Mouse (Mus musculus) liver, embryonic 16.5 days (tissue): ENCODE measurements around the gene Myh10. TPM values are rescaled to one million over a fixed set of nuclear protein-coding genes. Genes with fewer than 3 reads are reported as not detected.

ENCODE experiments used
- ATAC-seq: fragments of 200-750 bp; cut with Nextera tagmentation; 2 replicates; pipeline ENCODE4 v1.8.0; 2017; ENCODE audit warnings: low read depth, mild to moderate bottlenecking, moderate number of reproducible peaks, moderate library complexity
- H3K27ac ChIP-seq: fragments of 300-500 bp; sonication (generic); 2 replicates; pipeline ENCODE4 v1.5.1; 2014; ENCODE audit warnings: mild to moderate bottlenecking, low read length
- H3K27me3 ChIP-seq: fragments of 300-500 bp; sonication (generic); 2 replicates; pipeline ENCODE4 v1.6.1; 2014; ENCODE audit warnings: low read depth, low read length, mixed read lengths; ENCODE audit not compliant: control insufficient read depth, insufficient read depth
- H3K36me3 ChIP-seq: fragments of 300-500 bp; sonication (generic); 2 replicates; pipeline ENCODE4 v1.6.1; 2014; ENCODE audit warnings: mild to moderate bottlenecking; ENCODE audit not compliant: control insufficient read depth, insufficient read depth
- H3K4me1 ChIP-seq: fragments of 300-500 bp; sonication (generic); 2 replicates; pipeline ENCODE4 v1.6.1; 2014; ENCODE audit warnings: low read depth, low read length, mixed read lengths; ENCODE audit not compliant: control insufficient read depth
- H3K4me2 ChIP-seq: fragments of 300-500 bp; sonication (generic); 2 replicates; pipeline ENCODE4 v1.6.1; 2014; ENCODE audit warnings: low read depth, low read length, mixed read lengths
- H3K4me3 ChIP-seq: fragments of 300-500 bp; sonication (generic); 2 replicates; pipeline ENCODE4 v1.5.1; 2014; ENCODE audit warnings: low read depth, mild to moderate bottlenecking, low read length
- H3K9ac ChIP-seq: fragments of 300-500 bp; sonication (generic); 2 replicates; pipeline ENCODE4 v1.6.1; 2014; ENCODE audit warnings: low read depth, low read length
- H3K9me3 ChIP-seq: fragments of 300-500 bp; sonication (generic); replicated peaks from 2 replicates; pipeline ENCODE4 v1.6.1; 2016; ENCODE audit warnings: low read length; ENCODE audit not compliant: control insufficient read depth
- WGBS: fragments of 180-500 bp; shearing (Covaris S2); extraction: QIAGEN DNeasy Blood & Tissue Kit; methylation state at CpG from one replicate; pipeline ENCODE4 v1.1.7; 2014; ENCODE audit not compliant: insufficient replicate concordance; 5-methylcytosine and 5-hydroxymethylcytosine counted together
- polyA plus RNA-seq: library from polyadenylated mRNA; unstranded; fragments of >200 nt; fragmentation: Nextera tagmentation; extraction: Ambion mirVana; gene quantifications from 2 replicates; pipeline ENCODE4 v1.2.1, GENCODE M21; 2015

Myh10 gene
- polyA plus RNA-seq, 1 experiment from 2014 or later: 13.6 TPM

DNA sequence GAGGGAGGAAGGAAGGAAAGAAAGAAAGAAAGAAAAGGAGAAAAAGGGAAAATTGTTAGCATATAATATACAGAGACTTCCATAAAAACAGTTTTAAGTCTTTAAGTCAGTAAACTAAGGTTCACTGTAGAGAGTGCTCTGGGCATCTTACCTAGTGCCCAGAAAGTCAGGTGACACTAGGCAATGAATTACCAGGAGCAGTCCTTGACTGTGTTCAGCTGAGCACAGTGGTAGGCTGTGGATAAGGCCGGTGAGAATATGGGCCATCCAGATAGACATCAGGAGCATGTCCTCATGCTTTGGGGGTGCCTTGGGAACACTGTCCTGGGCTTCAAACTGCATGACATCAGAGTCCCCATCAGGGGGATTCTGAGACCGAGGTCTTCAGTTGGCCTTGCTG is 58.8 kb downstream of the Myh10 start:
- H3K27me3 ChIP-seq: no peaks in the 10 kb centered on the region
- no peaks in the 10 kb centered on the region for H3K36me3 ChIP-seq
- H3K4me2 ChIP-seq: no peak overlapping the region
- ATAC-seq: no peak
- no peak overlapping the region for H3K9ac ChIP-seq
- no peak overlapping the region for H3K4me3 ChIP-seq
- no peaks in the 10 kb centered on the region for H3K9me3 ChIP-seq
- no peak overlapping the region for H3K27ac ChIP-seq
- no peaks in the 10 kb centered on the region for H3K4me1 ChIP-seq
- 58% methylated on average over 2 of the region's 2 CpGs for WGBS

DNA sequence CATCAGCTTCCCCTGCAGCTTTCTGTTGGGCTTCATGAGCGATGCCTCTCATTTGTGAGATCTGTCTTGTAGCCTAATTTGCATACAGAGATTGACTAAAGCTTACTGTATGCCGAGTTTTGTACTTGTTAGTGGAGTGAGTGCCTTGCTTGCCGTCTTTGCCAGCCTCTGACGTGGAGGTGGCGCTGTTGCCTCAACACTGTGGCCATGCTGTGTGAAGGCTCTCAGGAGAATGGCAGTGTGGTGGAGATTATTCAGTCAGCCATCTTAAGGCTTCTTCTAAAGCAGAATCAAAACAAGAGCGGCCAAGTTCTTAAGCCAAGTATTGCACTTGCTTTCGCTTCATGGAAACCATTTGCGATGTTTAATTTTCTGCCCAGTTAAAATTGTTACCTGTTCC is 59.6 kb downstream of the Myh10 start:
- no peaks in the 10 kb centered on the region for H3K4me1 ChIP-seq
- H3K9ac ChIP-seq: no peak overlapping the region
- H3K9me3 ChIP-seq: no peaks in the 10 kb centered on the region
- no peaks in the 10 kb centered on the region for H3K36me3 ChIP-seq
- H3K27ac ChIP-seq: no peak overlapping the region
- H3K4me2 ChIP-seq: no peak overlapping the region
- ATAC-seq: no peak
- H3K27me3 ChIP-seq: no peaks in the 10 kb centered on the region
- 69% methylated on average over 8 of the region's 8 CpGs for WGBS
- no peak overlapping the region for H3K4me3 ChIP-seq

DNA sequence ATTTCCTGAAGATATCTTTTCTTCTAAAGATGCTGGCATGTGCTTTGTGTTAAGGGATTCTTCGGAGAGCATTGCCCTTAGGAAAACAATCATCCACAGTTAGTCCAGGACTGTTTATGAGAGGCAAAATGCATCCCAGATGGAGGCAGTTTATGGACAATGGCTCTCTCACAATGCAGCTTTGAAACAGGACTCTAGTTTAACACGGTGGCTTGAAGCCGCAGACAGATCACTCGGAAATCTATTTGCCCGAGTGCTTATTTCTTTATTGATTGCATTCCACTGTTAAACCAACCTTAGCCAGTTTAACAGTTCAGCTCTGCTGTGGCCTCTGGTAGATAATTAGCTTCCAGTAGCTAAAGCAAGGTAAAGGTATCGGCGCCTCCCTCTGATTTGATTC is 62.9 kb downstream of the Myh10 start:
- no peak overlapping the region for H3K27ac ChIP-seq
- no peaks in the 10 kb centered on the region for H3K27me3 ChIP-seq
- H3K9me3 ChIP-seq: no peaks in the 10 kb centered on the region
- H3K4me2 ChIP-seq: no peak overlapping the region
- no peak overlapping the region for H3K4me3 ChIP-seq
- no peak overlapping the region for H3K9ac ChIP-seq
- no peaks in the 10 kb centered on the region for H3K36me3 ChIP-seq
- 67% methylated on average over 7 of the region's 7 CpGs for WGBS
- H3K4me1 ChIP-seq: peaks cover 9% of the 10 kb centered on the region
- ATAC-seq: no peak

- Histone ChIP-seq H3K27ac (no peak overlapping the region), H3K27me3 (no peaks in the 10 kb centered on the region), H3K9ac (no peak overlapping the region), H3K4me3 (no peak overlapping the region), H3K4me2 (no peak overlapping the region), H3K36me3 (no peaks in the 10 kb centered on the region), H3K9me3 (no peaks in the 10 kb centered on the region), H3K4me1 (peaks cover 16% of the 10 kb centered on the region)
- 57% methylated on average over 11 of the region's 11 CpGs for WGBS
- ATAC-seq: peak; percentile 50; the same call in 1 of the 2 replicates
Observed at GRCm38 (mm10) chr11:68756456-68757348, 65.3 kb downstream of the Myh10 start.

DNA sequence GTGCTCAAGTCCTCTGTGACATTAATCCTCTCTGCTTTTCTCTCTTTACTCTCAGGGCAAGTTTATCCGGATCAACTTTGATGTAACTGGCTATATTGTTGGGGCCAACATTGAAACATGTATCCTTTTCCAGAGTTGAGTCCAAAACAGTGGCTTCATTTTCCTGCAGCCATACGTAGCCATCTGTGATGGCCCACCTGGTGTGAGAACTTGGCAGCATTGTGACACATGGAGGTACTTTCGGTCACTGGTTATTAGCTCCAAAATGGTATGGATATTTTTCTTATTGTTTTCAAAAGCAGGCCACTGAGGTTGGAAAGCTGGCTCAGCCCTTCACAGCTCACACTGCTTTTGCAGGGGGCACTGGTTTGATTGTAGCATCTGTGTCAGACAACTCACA is 68.3 kb downstream of the Myh10 start:
- peaks cover 3% of the 10 kb centered on the region; the same call in 1 of the 2 replicates for H3K36me3 ChIP-seq
- H3K9ac ChIP-seq: no peak overlapping the region
- WGBS: 83% methylated on average over 3 of the region's 3 CpGs
- H3K27ac ChIP-seq: no peak overlapping the region
- H3K27me3 ChIP-seq: no peaks in the 10 kb centered on the region
- no peak overlapping the region for H3K4me3 ChIP-seq
- H3K4me1 ChIP-seq: peaks cover 16% of the 10 kb centered on the region
- H3K4me2 ChIP-seq: no peak overlapping the region
- H3K9me3 ChIP-seq: no peaks in the 10 kb centered on the region
- no peak for ATAC-seq

- Histone ChIP-seq H3K4me2 (no peak overlapping the region), H3K4me3 (no peak overlapping the region), H3K27ac (no peak overlapping the region), H3K36me3 (peaks cover 6% of the 10 kb centered on the region; the same call in 1 of the 2 replicates), H3K4me1 (peaks cover 15% of the 10 kb centered on the region), H3K9ac (no peak overlapping the region), H3K27me3 (no peaks in the 10 kb centered on the region), H3K9me3 (no peaks in the 10 kb centered on the region)
- no peak for ATAC-seq
- WGBS: 70% methylated on average over 4 of the region's 4 CpGs
Observed at GRCm38 (mm10) chr11:68761155-68761554, 69.8 kb downstream of the Myh10 start.

DNA sequence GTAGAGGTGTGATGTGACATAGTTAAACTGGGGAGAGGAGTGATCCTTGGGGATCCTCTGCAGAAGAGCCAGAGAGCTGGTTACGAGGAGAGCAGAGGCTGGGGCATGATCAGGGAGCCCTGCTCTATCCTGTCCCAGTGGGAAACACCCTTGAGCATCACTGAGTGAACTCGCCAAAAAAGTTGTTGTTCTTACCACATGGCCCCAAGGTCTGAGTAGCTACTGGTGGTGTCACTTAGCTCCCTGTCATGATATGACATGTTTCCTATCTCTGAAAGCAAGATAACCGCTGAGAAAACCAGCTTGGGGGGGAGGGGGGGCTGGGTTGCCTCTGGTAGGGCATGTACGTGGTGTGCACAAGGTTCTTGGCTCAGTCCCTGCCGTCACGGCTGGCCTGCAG is 70.3 kb downstream of the Myh10 start:
- H3K4me2 ChIP-seq: no peak overlapping the region
- H3K9me3 ChIP-seq: no peaks in the 10 kb centered on the region
- H3K4me1 ChIP-seq: peaks cover 11% of the 10 kb centered on the region
- H3K4me3 ChIP-seq: no peak overlapping the region
- H3K9ac ChIP-seq: no peak overlapping the region
- WGBS: 48% methylated on average over 6 of the region's 6 CpGs
- no peaks in the 10 kb centered on the region for H3K27me3 ChIP-seq
- no peak overlapping the region for H3K27ac ChIP-seq
- H3K36me3 ChIP-seq: peaks cover 9% of the 10 kb centered on the region; the same call in 1 of the 2 replicates
- ATAC-seq: peak; percentile 35

DNA sequence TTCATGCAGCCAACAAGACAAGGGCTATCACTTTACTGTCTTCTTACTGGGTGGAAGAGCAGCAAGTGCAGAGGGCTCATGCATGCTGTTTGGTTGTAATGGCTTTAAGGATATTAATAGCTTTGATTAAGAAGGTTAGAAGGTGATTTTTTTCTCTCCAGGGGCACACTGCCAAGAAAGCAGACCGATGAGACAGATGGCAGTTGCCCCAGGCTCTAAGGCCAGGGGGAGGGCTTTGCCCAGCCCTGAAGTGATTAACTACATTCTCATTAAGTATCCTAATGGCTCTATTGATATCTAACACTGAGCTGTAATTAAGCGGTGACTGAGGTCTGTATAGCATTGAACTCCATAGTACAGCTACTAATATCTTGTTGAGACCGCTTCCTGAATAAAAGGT is 73.3 kb downstream of the Myh10 start:
- H3K9me3 ChIP-seq: no peaks in the 10 kb centered on the region
- no peak overlapping the region for H3K4me2 ChIP-seq
- H3K4me1 ChIP-seq: peaks cover 26% of the 10 kb centered on the region
- 77% methylated on average over 3 of the region's 3 CpGs for WGBS
- no peaks in the 10 kb centered on the region for H3K27me3 ChIP-seq
- H3K36me3 ChIP-seq: peaks cover 11% of the 10 kb centered on the region; the same call in 1 of the 2 replicates
- no peak for ATAC-seq
- H3K9ac ChIP-seq: no peak overlapping the region
- H3K4me3 ChIP-seq: no peak overlapping the region
- H3K27ac ChIP-seq: no peak overlapping the region

DNA sequence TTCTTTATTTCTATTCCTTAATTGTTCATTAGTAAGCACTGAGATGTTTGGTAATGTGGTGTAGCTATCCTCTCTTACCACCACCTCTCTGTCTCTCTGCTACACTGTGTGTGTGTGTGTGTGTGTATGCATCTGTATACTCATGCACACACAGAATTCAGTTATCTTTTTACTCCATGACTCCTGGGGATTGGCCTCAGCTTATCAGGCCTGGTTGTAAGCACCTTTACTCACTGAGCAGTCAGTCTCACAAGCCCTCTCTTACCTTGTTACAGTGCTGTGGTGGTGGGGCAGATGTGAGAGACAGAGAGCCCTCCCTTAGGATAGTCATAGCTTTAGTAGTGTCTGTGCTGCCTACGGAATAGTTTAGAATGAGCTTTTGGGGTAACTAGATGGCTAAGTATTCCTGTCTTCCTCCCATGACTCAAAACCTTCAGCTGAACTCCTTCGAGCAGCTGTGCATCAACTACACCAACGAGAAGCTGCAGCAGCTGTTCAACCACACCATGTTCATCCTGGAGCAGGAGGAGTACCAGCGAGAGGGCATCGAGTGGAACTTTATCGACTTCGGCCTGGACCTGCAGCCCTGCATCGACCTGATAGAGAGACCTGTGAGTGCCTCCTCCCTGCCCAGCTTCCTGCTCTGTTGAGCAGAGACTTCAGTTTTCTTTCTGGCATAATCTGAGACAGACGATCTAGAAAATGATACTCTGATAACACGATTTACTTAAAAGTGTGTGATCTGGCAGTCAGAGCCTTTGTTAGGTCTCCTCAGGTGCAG is 76.6 kb downstream of the Myh10 start:
- H3K9me3 ChIP-seq: no peaks in the 10 kb centered on the region
- no peaks in the 10 kb centered on the region for H3K27me3 ChIP-seq
- peak overlapping the region; percentile 23; the same call in 1 of the 2 replicates for H3K4me3 ChIP-seq
- H3K4me1 ChIP-seq: peaks cover 22% of the 10 kb centered on the region
- H3K4me2 ChIP-seq: peak overlapping the region; percentile 37
- peaks cover 13% of the 10 kb centered on the region for H3K36me3 ChIP-seq
- no peak overlapping the region for H3K9ac ChIP-seq
- H3K27ac ChIP-seq: peak overlapping the region; percentile 79
- peak; percentile 87 for ATAC-seq
- whole genome bisulfite sequencing: 55% methylated on average over 10 of the region's 10 CpGs
